Mouse (Mus musculus) megakaryocyte, embryonic 14.5 days (primary cell): ENCODE results near the gene Olfr372.
"Not testable (repeated sequence)": the region's sequence is repeated elsewhere in the genome, so short reads cannot be mapped to it uniquely, and the experiment has no call there.

Experiments
- FLI1 ChIP-seq: IDR thresholded peaks from 2 replicates; pipeline ENCODE4 v1.6.1; 2012; ENCODE audit warnings: low read length, inconsistent platforms, mixed read lengths
- GATA1 ChIP-seq: IDR thresholded peaks from 3 replicates; pipeline ENCODE4 v1.6.1; 2012; ENCODE audit warnings: mixed read lengths, low read length, inconsistent platforms, borderline replicate concordance

DNA sequence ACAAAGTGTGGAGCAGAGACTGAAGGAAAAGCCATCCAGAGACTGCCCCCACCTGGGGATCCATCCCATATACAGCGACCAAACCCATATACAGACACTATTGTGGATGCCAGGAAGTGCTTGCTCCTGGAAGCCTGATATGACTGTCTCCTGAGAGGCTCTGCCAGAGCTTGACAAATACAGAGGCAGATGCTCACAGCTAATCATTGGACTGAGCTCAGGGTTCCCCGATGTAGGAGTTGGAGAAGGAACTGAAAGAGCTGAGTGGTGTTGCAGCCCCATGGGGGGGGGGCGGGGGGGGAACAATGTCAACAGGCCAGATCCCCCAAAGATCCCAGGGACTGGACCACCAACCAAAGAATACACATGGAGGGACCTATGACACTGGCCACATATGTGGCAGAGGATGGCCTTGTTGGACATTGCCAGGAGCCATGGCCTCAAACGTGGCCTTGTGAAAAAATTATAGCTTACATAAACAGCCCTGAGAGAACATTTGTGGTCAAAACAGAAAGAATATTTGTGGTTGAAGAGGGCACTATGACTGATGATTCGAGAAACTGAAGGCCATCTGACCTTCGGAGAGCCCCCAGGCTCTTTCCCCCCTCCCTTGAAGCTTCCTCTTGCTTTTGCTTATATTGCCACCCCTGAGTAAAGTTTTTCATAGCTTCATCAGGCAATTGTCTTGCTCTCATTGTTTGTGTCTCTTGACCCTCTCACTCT, 27.4 kb upstream of the Olfr372 start:
- not testable (repeated sequence) for TF ChIP-seq GATA1, FLI1
